Mouse (Mus musculus) forebrain, embryonic 10.5 days (tissue): Measurements from ENCODE around the gene Kcnj10. TPM values are rescaled to one million over a fixed set of nuclear protein-coding genes. Genes with fewer than 3 reads are reported as not detected.

Experiments
- DNase-seq: peaks from one replicate; pipeline ENCODE4 v3.0.0-alpha.2; 2017; ENCODE audit warnings: low spot score; ENCODE audit errors: extremely low spot score
- H3K27ac ChIP-seq: fragments of 300-500 bp; sonication (generic); 2 replicates; pipeline ENCODE4 v1.5.1; 2016; ENCODE audit warnings: mild to moderate bottlenecking
- H3K27me3 ChIP-seq: fragments of 300-500 bp; sonication (generic); 2 replicates; pipeline ENCODE4 v1.6.1; 2016; ENCODE audit warnings: mild to moderate bottlenecking; ENCODE audit not compliant: poor library complexity, severe bottlenecking
- H3K36me3 ChIP-seq: fragments of 300-500 bp; sonication (generic); replicated peaks from 2 replicates; pipeline ENCODE4 v1.6.1; 2016; ENCODE audit warnings: mild to moderate bottlenecking, moderate library complexity
- H3K4me1 ChIP-seq: fragments of 300-500 bp; sonication (generic); 2 replicates; pipeline ENCODE4 v1.6.1; 2016
- H3K4me3 ChIP-seq: fragments of 300-500 bp; sonication (generic); 2 replicates; pipeline ENCODE4 v1.5.1; 2016; ENCODE audit warnings: mild to moderate bottlenecking, moderate library complexity
- H3K9me3 ChIP-seq: fragments of 300-500 bp; sonication (generic); 2 replicates; pipeline ENCODE4 v1.6.1; 2016; ENCODE audit warnings: mild to moderate bottlenecking, moderate library complexity
- whole genome bisulfite sequencing: fragments of 180-500 bp; shearing (Covaris S2); methylation state at CpG from one replicate; pipeline ENCODE4 v1.1.7; 2016; 5-methylcytosine and 5-hydroxymethylcytosine counted together
- polyA plus RNA-seq: library from polyadenylated mRNA; unstranded; fragments of >200 nt; fragmentation: Nextera tagmentation; extraction: Ambion mirVana; gene quantifications from 2 replicates; pipeline ENCODE4 v1.2.1, GENCODE M21; 2016

The Kcnj10 gene
- polyA plus RNA-seq, 1 experiment from 2014 or later: 0.47 TPM

GRCm38 (mm10) chr1:172327206-172328001 lies 13.6 kb upstream of the Kcnj10 start:
- H3K9me3 ChIP-seq: no peaks in the 10 kb centered on the region
- peaks cover 83% of the 10 kb centered on the region for H3K27me3 ChIP-seq
- DNase-seq: no peak
- H3K36me3 ChIP-seq: no peaks in the 10 kb centered on the region
- H3K27ac ChIP-seq: no peak overlapping the region
- WGBS: 93% methylated on average over 16 of the region's 16 CpGs
- H3K4me3 ChIP-seq: no peak overlapping the region
- H3K4me1 ChIP-seq: peaks cover 49% of the 10 kb centered on the region

- Histone ChIP-seq H3K9me3 (no peaks in the 10 kb centered on the region), H3K4me1 (peaks cover 42% of the 10 kb centered on the region), H3K4me3 (no peak overlapping the region), H3K27me3 (peaks cover 77% of the 10 kb centered on the region), H3K36me3 (no peaks in the 10 kb centered on the region), H3K27ac (no peak overlapping the region)
- no peak for DNase-seq
- 86% methylated on average over 3 of the region's 3 CpGs for WGBS
These were observed 13.0 kb upstream of the Kcnj10 start for GRCm38 (mm10) chr1:172328041-172328440.

GRCm38 (mm10) chr1:172328461-172328860 lies 12.5 kb upstream of the Kcnj10 start:
- Histone ChIP-seq H3K9me3 (no peaks in the 10 kb centered on the region), H3K4me3 (no peak overlapping the region), H3K36me3 (no peaks in the 10 kb centered on the region), H3K27ac (no peak overlapping the region), H3K27me3 (peaks cover 74% of the 10 kb centered on the region), H3K4me1 (peaks cover 38% of the 10 kb centered on the region)
- DNase-seq: no peak
- 81% methylated on average over 7 of the region's 7 CpGs for WGBS

- Histone ChIP-seq H3K27ac (peak within 1 kb of the TSS; percentile 57), H3K9me3 (no peaks in the 10 kb centered on the region), H3K4me1 (peaks cover 32% of the 10 kb centered on the region), H3K36me3 (no peaks in the 10 kb centered on the region), H3K4me3 (peak within 1 kb of the TSS; percentile 24; the same call in 1 of the 2 replicates), H3K27me3 (peaks cover 74% of the 10 kb centered on the region)
- WGBS: 28% methylated on average over 9 of the region's 9 CpGs
- DNase-seq: no peak
These were observed 11.9 kb upstream of the Kcnj10 start, which contains the start of gene Kcnj9 for GRCm38 (mm10) chr1:172329131-172329530. Gene Kcnj9, minus strand, starts transcription at chr1:172329318.

- Histone ChIP-seq H3K4me1 (peaks cover 28% of the 10 kb centered on the region), H3K27ac (peak overlapping the region; percentile 57), H3K36me3 (no peaks in the 10 kb centered on the region), H3K9me3 (no peaks in the 10 kb centered on the region), H3K4me3 (no peak overlapping the region), H3K27me3 (peaks cover 69% of the 10 kb centered on the region)
- WGBS: 74% methylated on average over 6 of the region's 6 CpGs
- DNase-seq: no peak
These were observed 11.4 kb upstream of the Kcnj10 start for GRCm38 (mm10) chr1:172329616-172330015.

- WGBS: 79% methylated on average over 8 of the region's 8 CpGs
- DNase-seq: no peak
- Histone ChIP-seq H3K27me3 (peaks cover 65% of the 10 kb centered on the region), H3K36me3 (no peaks in the 10 kb centered on the region), H3K9me3 (no peaks in the 10 kb centered on the region), H3K4me3 (no peak overlapping the region), H3K4me1 (peaks cover 13% of the 10 kb centered on the region), H3K27ac (no peak overlapping the region)
These were observed 9.5 kb upstream of the Kcnj10 start for GRCm38 (mm10) chr1:172331422-172331947.

GRCm38 (mm10) chr1:172332925-172333324 lies 8.1 kb upstream of the Kcnj10 start:
- peaks cover 55% of the 10 kb centered on the region for H3K27me3 ChIP-seq
- no peak overlapping the region for H3K4me3 ChIP-seq
- H3K36me3 ChIP-seq: no peaks in the 10 kb centered on the region
- no peak for DNase-seq
- no peak overlapping the region for H3K27ac ChIP-seq
- H3K9me3 ChIP-seq: no peaks in the 10 kb centered on the region
- WGBS: 88% methylated on average over 2 of the region's 2 CpGs
- H3K4me1 ChIP-seq: peaks cover 15% of the 10 kb centered on the region

- H3K27me3 ChIP-seq: peaks cover 50% of the 10 kb centered on the region
- H3K36me3 ChIP-seq: no peaks in the 10 kb centered on the region
- WGBS: 20% methylated on average over 3 of the region's 3 CpGs
- no peak overlapping the region for H3K4me3 ChIP-seq
- H3K27ac ChIP-seq: no peak overlapping the region
- peaks cover 16% of the 10 kb centered on the region for H3K4me1 ChIP-seq
- no peak for DNase-seq
- H3K9me3 ChIP-seq: no peaks in the 10 kb centered on the region
These were observed 7.5 kb upstream of the Kcnj10 start for GRCm38 (mm10) chr1:172333512-172333911.

GRCm38 (mm10) chr1:172335804-172336203 lies 5.2 kb upstream of the Kcnj10 start:
- peaks cover 51% of the 10 kb centered on the region for H3K27me3 ChIP-seq
- no peak overlapping the region for H3K27ac ChIP-seq
- no peaks in the 10 kb centered on the region for H3K9me3 ChIP-seq
- H3K4me3 ChIP-seq: no peak overlapping the region
- H3K4me1 ChIP-seq: peaks cover 12% of the 10 kb centered on the region
- H3K36me3 ChIP-seq: no peaks in the 10 kb centered on the region
- 79% methylated on average over 15 of the region's 15 CpGs for WGBS
- DNase-seq: no peak

- WGBS: 30% methylated on average over 2 of the region's 2 CpGs
- Histone ChIP-seq H3K36me3 (no peaks in the 10 kb centered on the region), H3K9me3 (no peaks in the 10 kb centered on the region), H3K4me3 (no peak overlapping the region), H3K27me3 (peaks cover 61% of the 10 kb centered on the region), H3K4me1 (peaks cover 27% of the 10 kb centered on the region), H3K27ac (no peak overlapping the region)
- no peak for DNase-seq
These were observed 3.4 kb upstream of the Kcnj10 start for GRCm38 (mm10) chr1:172337411-172338185.

- Histone ChIP-seq H3K27ac (peak overlapping the region; percentile 78), H3K4me1 (peaks cover 48% of the 10 kb centered on the region), H3K4me3 (peak overlapping the region; percentile 63), H3K27me3 (peaks cover 55% of the 10 kb centered on the region), H3K36me3 (no peaks in the 10 kb centered on the region), H3K9me3 (no peaks in the 10 kb centered on the region)
- DNase-seq: no peak
- 25% methylated on average over 10 of the region's 10 CpGs for WGBS
These were observed 376 bp downstream of the Kcnj10 start for GRCm38 (mm10) chr1:172341386-172341785.

GRCm38 (mm10) chr1:172342729-172343128 lies 1.7 kb downstream of the Kcnj10 start:
- DNase-seq: no peak
- Histone ChIP-seq H3K4me1 (peaks cover 49% of the 10 kb centered on the region), H3K9me3 (no peaks in the 10 kb centered on the region), H3K27me3 (peaks cover 53% of the 10 kb centered on the region), H3K36me3 (no peaks in the 10 kb centered on the region), H3K4me3 (peak overlapping the region; percentile 12; the same call in 1 of the 2 replicates), H3K27ac (peak overlapping the region; percentile 53)
- 86% methylated on average over 3 of the region's 3 CpGs for WGBS

- Histone ChIP-seq H3K36me3 (no peaks in the 10 kb centered on the region), H3K9me3 (no peaks in the 10 kb centered on the region), H3K4me1 (peaks cover 58% of the 10 kb centered on the region), H3K27me3 (peaks cover 46% of the 10 kb centered on the region), H3K27ac (peak overlapping the region; percentile 53; the same call in 1 of the 2 replicates), H3K4me3 (no peak overlapping the region)
- no peak for DNase-seq
- WGBS: 57% methylated on average over 3 of the region's 3 CpGs
These were observed 2.9 kb downstream of the Kcnj10 start for GRCm38 (mm10) chr1:172343914-172344313.
